Mouse (Mus musculus) C2C12 (cell line): ENCODE measurements around the gene Slc38a1.

Experiments
- CTCF ChIP-seq: IDR thresholded peaks from one replicate; pipeline ENCODE4 v1.5.1; 2011; ENCODE audit not compliant: control insufficient read depth, insufficient read depth, insufficient read length
- FOSL1 ChIP-seq: IDR thresholded peaks from one replicate; pipeline ENCODE4 v1.8.0; 2011; ENCODE audit warnings: mild to moderate bottlenecking, low read length; ENCODE audit not compliant: poor library complexity, insufficient read depth, severe bottlenecking
- MAX ChIP-seq: IDR thresholded peaks from one replicate; pipeline ENCODE4 v1.6.1; 2011; ENCODE audit warnings: mild to moderate bottlenecking, control low read depth
- MYOD1 ChIP-seq: IDR thresholded peaks from one replicate; pipeline ENCODE4 v1.6.1; 2011; ENCODE audit warnings: low read depth; ENCODE audit not compliant: control insufficient read depth, insufficient read length
- MYOG ChIP-seq: IDR thresholded peaks from one replicate; pipeline ENCODE4 v1.6.1; 2011; ENCODE audit not compliant: control insufficient read depth, insufficient read length; ENCODE audit errors: extremely low read depth
- USF1 ChIP-seq: IDR thresholded peaks from one replicate; pipeline ENCODE4 v1.6.1; 2011; ENCODE audit warnings: low read depth, mild to moderate bottlenecking, control low read depth, moderate library complexity

GRCm38 (mm10) chr15:96665889-96666288 lies 23.2 kb upstream of the Slc38a1 start:
- TF ChIP-seq CTCF (no peak), MYOD1 (no peak), MYOG (no peak), MAX (no peak), USF1 (no peak), FOSL1 (no peak)
